ENCODE assay signal across 12 mouse cellular contexts in genomic region chr11:79623029-79623428, GRCm38 (mm10). TPM values are rescaled to one million over a fixed set of nuclear protein-coding genes. Genes with fewer than 3 reads are reported as not detected.
DNase-seq lines count a peak whose midpoint lies in the region; ATAC-seq and TF ChIP-seq lines count a peak whose summit lies in the region.
"Had no signal": no experiment of that assay in that cellular context is flagged by ENCODE, and none has a peak within 500 bp of the region (broad histone marks: within the 10 kb centered on the region; RNA-seq: fewer than 3 reads in every experiment).

No protein-coding gene starts in this region.

- H3K9me3 ChIP-seq in lung, embryonic 14.5 days (ENCODE audit: low read depth, low read length) = no peaks in the 10 kb centered on the region
- H3K9me3 ChIP-seq in midbrain, embryonic 13.5 days = no peaks in the 10 kb centered on the region

- H3K4me1 ChIP-seq in lung, embryonic 14.5 days (ENCODE audit: insufficient read depth) = no peaks in the 10 kb centered on the region
- H3K4me1 ChIP-seq in lung, adult 2 months (ENCODE audit: control insufficient read depth, insufficient read depth, low read length) = no peaks in the 10 kb centered on the region
- H3K4me1 ChIP-seq in midbrain, embryonic 13.5 days (replicated peaks) = no peaks in the 10 kb centered on the region

- ATAC-seq in lung, embryonic 14.5 days (ENCODE audit: insufficient read depth) = no peak
- no peak for ATAC-seq in midbrain, embryonic 13.5 days

- no peak overlapping the region for H3K27ac ChIP-seq in lung, embryonic 14.5 days (ENCODE audit: low read depth)
- H3K27ac ChIP-seq in midbrain, embryonic 13.5 days = no peak overlapping the region

- DNase-seq in lung, embryonic 14.5 days = peak; percentile 22
- DNase-seq in lung, adult 2 months = no peak
- peak; percentile 65 for DNase-seq in R1 (ENCODE audit: low read depth, low spot score)
- DNase-seq in lung, postnatal 25 days (ENCODE audit: low spot score) = peak; percentile 59
- peak; percentile 88 for DNase-seq in splenic B cell, adult 2 months (ENCODE audit: low read depth, low spot score)
- no peak for DNase-seq in embryo, embryonic 9.5 days (ENCODE audit: extremely low spot score)
- DNase-seq: cerebellum, postnatal 36 days; heart, postnatal 4 days; kidney, postnatal 14 days; midbrain, embryonic 14.5 days had no signal

- no peak overlapping the region for H3K4me3 ChIP-seq in lung, embryonic 14.5 days (ENCODE audit: low read depth, low read length)
- H3K4me3 ChIP-seq in lung, adult 2 months (replicated peaks; ENCODE audit: extremely low read depth, low read depth, low read length) = no peak overlapping the region
- no peak overlapping the region for H3K4me3 ChIP-seq in midbrain, embryonic 13.5 days (replicated peaks)
- H3K4me3 ChIP-seq: erythroblast, embryonic 14.5 days had no signal

- H3K9ac ChIP-seq in lung, embryonic 14.5 days = no peak overlapping the region
- H3K9ac ChIP-seq in midbrain, embryonic 13.5 days (replicated peaks) = no peak overlapping the region

- no peak for TF ChIP-seq POLR2A in lung, adult 2 months (IDR thresholded peaks at IDR 0.05; ENCODE audit: borderline replicate concordance, extremely low read depth, low read depth, low read length)

- no peak overlapping the region for H3K4me2 ChIP-seq in lung, embryonic 14.5 days
- H3K4me2 ChIP-seq in midbrain, embryonic 13.5 days (replicated peaks) = no peak overlapping the region

- no peak for TF ChIP-seq CTCF in lung, embryonic 14.5 days (IDR thresholded peaks at IDR 0.05; ENCODE audit: low read depth)
- TF ChIP-seq CTCF in lung, adult 2 months (IDR thresholded peaks at IDR 0.05; ENCODE audit: insufficient read depth, low read length) = no peak

- no peaks in the 10 kb centered on the region for H3K36me3 ChIP-seq in lung, embryonic 14.5 days (ENCODE audit: insufficient read depth)
- H3K36me3 ChIP-seq in splenic B cell, adult 2 months (ENCODE audit: control insufficient read depth, insufficient read depth, low read length, poor library complexity, severe bottlenecking) = no peaks in the 10 kb centered on the region
- H3K36me3 ChIP-seq in midbrain, embryonic 13.5 days = peaks cover 22% of the 10 kb centered on the region

- WGBS in lung, embryonic 14.5 days = 64% methylated on average over 5 of the region's 5 CpGs
- 42% methylated on average over 5 of the region's 5 CpGs for WGBS in lung, adult 2 months
- 86% methylated on average over 5 of the region's 5 CpGs for WGBS in midbrain, embryonic 13.5 days

- H3K27me3 ChIP-seq in lung, embryonic 14.5 days (ENCODE audit: insufficient read depth, low read length) = no peaks in the 10 kb centered on the region
- H3K27me3 ChIP-seq in splenic B cell, adult 2 months (ENCODE audit: control insufficient read depth, insufficient read depth, low read length, poor library complexity, severe bottlenecking) = no peaks in the 10 kb centered on the region
- no peaks in the 10 kb centered on the region for H3K27me3 ChIP-seq in midbrain, embryonic 13.5 days

RNA-seq across cellular contexts. Expression of gene Rab11fip4, which starts 32.0 kb away (rescaled TPM):
- polyA plus RNA-seq in lung, embryonic 14.5 days (2014; fragmentation: Nextera tagmentation; extraction: Ambion mirVana) = 2.3 and 2.6 TPM in 2 replicates
- 6.9 and 7.3 TPM in 2 replicates for polyA plus RNA-seq in lung, adult 2 months (2012; rRNA removed)
- polyA plus RNA-seq in midbrain, embryonic 13.5 days (2015; fragmentation: Nextera tagmentation; extraction: Ambion mirVana) = 21.8 and 22.2 TPM in 2 replicates
- polyA plus RNA-seq: erythroblast, embryonic 14.5 days had no signal

Comparison
In these comparisons a context has a peak if more than half of its experiments do, and no peak if none do; other contexts are left out.
1. DNase-seq: peak in lung, embryonic 14.5 days (single experiment), R1 (single experiment), lung, postnatal 25 days (single experiment) and splenic B cell, adult 2 months (single experiment); none in lung, adult 2 months (single experiment) and embryo, embryonic 9.5 days (single experiment).